Mouse (Mus musculus) lung, embryonic 15.5 days (tissue): ENCODE results near the gene Gnaq. TPM values are rescaled to one million over a fixed set of nuclear protein-coding genes. Genes with fewer than 3 reads are reported as not detected.
"Not testable (repeated sequence)": the region's sequence is repeated elsewhere in the genome, so short reads cannot be mapped to it uniquely, and the experiment has no call there.

ENCODE experiments used
- ATAC-seq: fragments of 200-750 bp; cut with Nextera tagmentation; 2 replicates; pipeline ENCODE4 v1.8.0; 2017; ENCODE audit warnings: moderate number of reproducible peaks, borderline replicate concordance; ENCODE audit not compliant: low FRiP score, low TSS enrichment; ENCODE audit errors: extremely low read depth
- H3K27ac ChIP-seq: fragments of 300-500 bp; sonication (generic); 2 replicates; pipeline ENCODE4 v1.5.1; 2015; ENCODE audit warnings: moderate library complexity, mild to moderate bottlenecking, inconsistent platforms
- H3K27me3 ChIP-seq: fragments of 300-500 bp; sonication (generic); 2 replicates; pipeline ENCODE4 v1.6.1; 2015; ENCODE audit warnings: inconsistent platforms
- H3K36me3 ChIP-seq: fragments of 300-500 bp; sonication (generic); 2 replicates; pipeline ENCODE4 v1.6.1; 2015; ENCODE audit warnings: inconsistent platforms
- H3K4me1 ChIP-seq: fragments of 300-500 bp; sonication (generic); 2 replicates; pipeline ENCODE4 v1.6.1; 2015; ENCODE audit warnings: inconsistent platforms
- H3K4me2 ChIP-seq: fragments of 300-500 bp; sonication (generic); 2 replicates; pipeline ENCODE4 v1.6.1; 2015; ENCODE audit warnings: inconsistent platforms, mild to moderate bottlenecking, moderate library complexity
- H3K4me3 ChIP-seq: fragments of 300-500 bp; sonication (generic); 2 replicates; pipeline ENCODE4 v1.5.1; 2015; ENCODE audit warnings: mild to moderate bottlenecking, inconsistent platforms
- H3K9ac ChIP-seq: fragments of 300-500 bp; sonication (generic); 2 replicates; pipeline ENCODE4 v1.6.1; 2015; ENCODE audit warnings: inconsistent platforms
- H3K9me3 ChIP-seq: fragments of 300-500 bp; sonication (generic); 2 replicates; pipeline ENCODE4 v1.6.1; 2016; ENCODE audit warnings: inconsistent platforms
- WGBS: fragments of 180-500 bp; shearing (Covaris S2); methylation state at CpG from one replicate; pipeline ENCODE4 v1.1.7; 2015; 5-methylcytosine and 5-hydroxymethylcytosine counted together
- polyA plus RNA-seq: library from polyadenylated mRNA; unstranded; fragments of >200 nt; fragmentation: Nextera tagmentation; extraction: Ambion mirVana; gene quantifications from 2 replicates; pipeline ENCODE4 v1.2.1, GENCODE M21; 2015

Gene Gnaq
- polyA plus RNA-seq, 1 experiment from 2014 or later = 34.3 TPM

DNA sequence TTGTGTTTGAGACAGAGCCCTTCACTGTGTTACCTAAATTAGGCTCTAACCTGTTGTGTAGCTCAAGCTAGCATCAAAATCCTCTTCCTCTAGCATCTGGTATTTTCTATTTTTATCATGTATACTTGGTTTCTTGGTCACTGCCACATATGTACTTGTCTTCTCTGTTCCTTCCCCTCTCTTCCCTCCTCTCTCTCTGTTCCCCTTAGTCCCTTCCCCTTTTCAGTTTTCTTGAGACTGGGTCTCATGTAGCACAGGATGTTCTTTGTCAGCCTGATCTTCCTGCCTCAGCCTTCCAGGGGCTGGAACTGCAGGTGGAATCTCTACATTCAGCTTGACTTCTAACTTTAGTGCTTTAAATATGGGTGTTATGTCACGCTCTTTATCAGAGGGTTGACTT, 16.5 kb downstream of the Gnaq start:
- no peak for ATAC-seq
- no peak overlapping the region for H3K27ac ChIP-seq
- no peak overlapping the region for H3K4me3 ChIP-seq
- no peaks in the 10 kb centered on the region for H3K36me3 ChIP-seq
- H3K4me1 ChIP-seq = peaks cover 12% of the 10 kb centered on the region
- 93% methylated on average over 1 of the region's 1 CpGs for WGBS
- H3K27me3 ChIP-seq = no peaks in the 10 kb centered on the region
- H3K9me3 ChIP-seq = no peaks in the 10 kb centered on the region
- no peak overlapping the region for H3K9ac ChIP-seq
- H3K4me2 ChIP-seq = no peak overlapping the region

DNA sequence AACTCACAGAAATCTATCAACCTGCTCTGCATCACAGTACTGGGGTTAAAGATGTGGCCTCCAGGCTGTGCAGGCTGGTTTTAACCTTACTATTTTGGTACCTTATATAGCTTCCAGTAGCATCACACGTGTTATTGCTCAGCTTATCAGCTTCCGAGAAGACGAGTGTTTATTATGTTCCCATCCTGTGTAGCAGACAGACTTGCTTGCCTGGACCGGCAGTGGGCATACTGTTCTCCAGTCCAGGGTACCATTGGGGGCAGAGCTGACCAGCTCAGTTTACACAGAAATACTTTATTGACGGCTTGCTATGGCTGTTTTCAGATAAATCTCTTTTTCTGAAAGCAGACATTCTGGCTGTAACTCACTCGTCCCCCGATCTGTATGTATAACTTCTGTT, 17.7 kb downstream of the Gnaq start:
- no peak overlapping the region for H3K4me3 ChIP-seq
- no peaks in the 10 kb centered on the region for H3K27me3 ChIP-seq
- no peak for ATAC-seq
- H3K4me2 ChIP-seq = no peak overlapping the region
- no peaks in the 10 kb centered on the region for H3K9me3 ChIP-seq
- WGBS = 42% methylated on average over 7 of the region's 7 CpGs
- peaks cover 21% of the 10 kb centered on the region for H3K4me1 ChIP-seq
- H3K27ac ChIP-seq = no peak overlapping the region
- no peaks in the 10 kb centered on the region for H3K36me3 ChIP-seq
- no peak overlapping the region for H3K9ac ChIP-seq

DNA sequence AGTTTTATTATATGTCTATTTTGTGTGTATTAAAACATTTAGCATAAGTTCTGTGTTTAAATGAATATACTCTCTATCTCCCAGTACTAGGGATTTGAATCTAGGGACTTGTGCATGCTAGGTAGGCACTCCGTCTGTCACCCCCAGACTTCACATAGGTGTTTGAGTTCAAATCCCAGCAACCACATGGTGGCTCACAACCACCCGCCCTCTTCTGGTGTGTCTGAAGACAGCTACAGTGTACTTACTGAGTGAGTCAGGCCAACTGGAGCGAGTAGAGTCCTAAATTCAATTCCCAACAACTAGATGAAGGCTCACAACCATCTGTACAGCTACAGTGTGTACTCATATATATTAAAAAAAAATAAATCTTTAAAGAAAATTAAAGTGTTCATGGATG, 21.2 kb downstream of the Gnaq start:
- Histone ChIP-seq H3K4me1 (peaks cover 20% of the 10 kb centered on the region), H3K27ac (no peak overlapping the region), H3K9me3 (no peaks in the 10 kb centered on the region), H3K9ac (no peak overlapping the region), H3K36me3 (no peaks in the 10 kb centered on the region), H3K27me3 (no peaks in the 10 kb centered on the region), H3K4me3 (no peak overlapping the region), H3K4me2 (no peak overlapping the region)
- WGBS = 86% methylated on average over 3 of the region's 3 CpGs
- no peak for ATAC-seq

DNA sequence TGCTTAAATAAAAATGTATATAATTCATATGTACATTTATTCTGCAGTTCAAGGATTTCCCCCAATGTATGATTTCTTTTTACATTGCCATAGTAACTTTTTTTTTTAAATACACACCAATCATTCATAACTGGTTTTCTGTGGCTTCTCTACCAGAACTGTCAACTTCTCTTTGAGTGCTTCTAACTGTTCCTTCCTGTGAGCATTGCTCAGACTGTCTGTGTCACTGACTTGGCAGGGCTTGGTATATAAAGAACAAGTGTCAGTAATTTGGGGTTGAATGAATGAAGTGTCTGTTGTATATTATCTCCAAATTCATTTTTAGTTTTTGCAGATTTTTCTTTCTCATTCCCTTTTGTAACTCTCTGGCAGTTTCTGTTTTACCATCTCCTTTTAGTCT, 21.8 kb downstream of the Gnaq start:
- no peak overlapping the region for H3K27ac ChIP-seq
- H3K27me3 ChIP-seq = no peaks in the 10 kb centered on the region
- ATAC-seq = no peak
- H3K4me2 ChIP-seq = no peak overlapping the region
- H3K4me3 ChIP-seq = no peak overlapping the region
- no peaks in the 10 kb centered on the region for H3K36me3 ChIP-seq
- H3K4me1 ChIP-seq = peaks cover 20% of the 10 kb centered on the region
- no peaks in the 10 kb centered on the region for H3K9me3 ChIP-seq
- no peak overlapping the region for H3K9ac ChIP-seq

DNA sequence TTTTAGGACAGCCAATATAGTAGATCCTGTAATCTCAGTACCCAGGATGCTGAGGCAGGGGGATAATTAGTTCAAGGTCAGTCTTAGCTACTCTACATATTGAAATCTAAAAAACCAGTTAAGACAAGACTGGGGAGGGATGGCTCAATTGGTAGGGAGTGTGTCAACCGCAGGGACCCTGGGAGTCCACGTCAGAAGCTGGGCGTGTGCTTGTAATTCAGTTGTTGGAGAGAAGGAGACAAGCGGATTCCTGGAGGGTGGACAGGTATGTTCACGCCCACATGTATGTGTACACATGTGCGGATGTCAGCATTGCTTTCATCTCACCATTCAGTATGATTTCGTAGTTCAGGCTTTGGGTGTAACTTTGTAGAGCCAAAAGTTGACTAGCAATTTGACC, 24.5 kb downstream of the Gnaq start:
- Histone ChIP-seq H3K4me1 (peaks cover 27% of the 10 kb centered on the region), H3K4me3 (no peak overlapping the region), H3K27ac (no peak overlapping the region), H3K27me3 (no peaks in the 10 kb centered on the region), H3K4me2 (no peak overlapping the region), H3K36me3 (no peaks in the 10 kb centered on the region), H3K9ac (no peak overlapping the region), H3K9me3 (no peaks in the 10 kb centered on the region)
- 94% methylated on average over 7 of the region's 7 CpGs for WGBS
- no peak for ATAC-seq

DNA sequence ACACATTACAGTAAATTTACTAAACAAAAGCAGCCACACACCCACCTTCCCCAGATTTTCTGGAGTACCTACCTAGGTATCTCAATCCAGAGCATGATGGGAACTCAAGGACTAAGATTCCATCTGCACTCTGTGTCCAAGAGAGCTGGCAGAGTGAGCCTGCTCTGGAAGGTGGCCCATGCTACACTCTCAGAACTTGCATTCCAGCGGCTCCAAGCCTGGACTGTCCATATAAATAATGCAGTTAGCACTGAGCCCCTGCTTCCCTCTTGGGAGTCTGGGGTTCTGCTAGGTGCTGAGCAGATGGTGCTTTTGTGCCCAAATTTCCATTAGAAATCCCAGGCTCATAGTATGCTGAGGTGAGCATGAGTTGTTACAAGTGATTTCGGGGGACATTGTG, 28.1 kb downstream of the Gnaq start:
- no peak for ATAC-seq
- no peak overlapping the region for H3K9ac ChIP-seq
- H3K27me3 ChIP-seq = no peaks in the 10 kb centered on the region
- H3K27ac ChIP-seq = 0 out of 2 replicates have a peak overlapping the region, but pooled peaks have one; percentile 12
- H3K4me2 ChIP-seq = no peak overlapping the region
- no peaks in the 10 kb centered on the region for H3K9me3 ChIP-seq
- peaks cover 16% of the 10 kb centered on the region for H3K4me1 ChIP-seq
- no peak overlapping the region for H3K4me3 ChIP-seq
- H3K36me3 ChIP-seq = no peaks in the 10 kb centered on the region
- WGBS = 71% methylated on average over 2 of the region's 2 CpGs

DNA sequence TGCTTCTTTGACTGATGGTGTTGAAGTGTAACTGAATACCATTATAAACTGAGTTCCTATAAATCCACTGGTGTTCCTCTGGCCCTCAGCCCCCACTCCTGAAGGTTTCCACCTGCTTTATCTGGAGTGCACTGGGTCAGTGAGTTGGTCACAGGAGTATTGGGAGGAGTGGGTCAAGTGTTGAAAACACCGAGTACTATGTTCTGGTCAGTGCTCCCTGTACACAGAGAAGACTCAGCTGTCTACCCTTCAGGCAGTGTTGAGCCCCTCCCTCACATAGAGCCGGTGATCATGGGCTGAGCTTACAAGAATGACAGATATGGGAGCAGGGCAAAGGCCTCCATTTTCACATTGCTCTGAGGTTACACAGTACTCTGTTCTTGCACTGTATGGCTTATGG, 28.6 kb downstream of the Gnaq start:
- H3K36me3 ChIP-seq = no peaks in the 10 kb centered on the region
- 42% methylated on average over 2 of the region's 2 CpGs for WGBS
- no peak for ATAC-seq
- H3K4me2 ChIP-seq = no peak overlapping the region
- H3K4me1 ChIP-seq = peaks cover 16% of the 10 kb centered on the region
- no peak overlapping the region for H3K9ac ChIP-seq
- no peak overlapping the region for H3K27ac ChIP-seq
- no peaks in the 10 kb centered on the region for H3K27me3 ChIP-seq
- no peak overlapping the region for H3K4me3 ChIP-seq
- no peaks in the 10 kb centered on the region for H3K9me3 ChIP-seq

DNA sequence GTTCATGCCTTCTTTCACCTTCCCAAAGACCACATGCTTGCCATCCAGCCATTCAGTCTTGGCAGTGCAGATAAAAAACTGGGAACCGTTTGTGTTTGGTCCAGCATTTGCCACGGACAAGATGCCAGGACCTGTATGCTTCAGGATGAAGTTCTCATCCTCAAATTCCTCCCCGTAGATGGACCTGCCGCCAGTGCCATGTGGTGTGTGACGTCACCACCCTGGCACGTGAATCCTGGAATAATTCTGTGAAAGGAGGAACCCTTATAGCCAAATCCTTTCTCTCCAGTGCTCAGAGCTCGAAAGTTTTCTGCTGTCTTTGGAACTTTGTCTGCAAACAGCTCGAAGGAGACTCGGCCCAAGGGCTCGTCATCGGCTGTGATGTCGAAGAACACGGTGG, 31.8 kb downstream of the Gnaq start:
- not testable (repeated sequence) for H3K9ac ChIP-seq, H3K27me3 ChIP-seq, H3K27ac ChIP-seq, H3K4me2 ChIP-seq, H3K36me3 ChIP-seq, H3K9me3 ChIP-seq, ATAC-seq, H3K4me3 ChIP-seq
- 90% methylated on average over 13 of the region's 13 CpGs for WGBS
- peaks cover 37% of the 10 kb centered on the region for H3K4me1 ChIP-seq

DNA sequence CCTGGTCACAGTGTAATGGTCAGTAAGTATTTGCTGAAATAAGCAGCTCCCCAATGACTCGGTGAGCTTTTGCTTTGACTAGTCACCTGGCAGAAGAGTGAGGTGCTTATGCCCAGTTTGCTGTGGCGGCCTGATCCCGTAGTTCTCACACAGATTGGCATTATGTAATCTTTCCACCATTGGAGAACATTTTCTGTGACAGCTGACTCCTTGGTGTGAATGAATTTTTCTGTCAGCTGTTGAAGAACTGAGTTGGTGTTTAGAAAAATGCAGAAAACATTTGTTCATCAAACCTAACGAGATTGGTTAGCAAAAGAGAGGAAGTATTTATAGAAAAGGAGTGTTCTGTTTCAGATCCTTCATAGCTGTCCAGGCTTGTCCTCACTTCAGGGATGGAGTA, 34.6 kb downstream of the Gnaq start:
- Histone ChIP-seq H3K27me3 (no peaks in the 10 kb centered on the region), H3K27ac (peak overlapping the region; percentile 87; the same call in 1 of the 2 replicates), H3K9ac (no peak overlapping the region), H3K4me1 (peaks cover 38% of the 10 kb centered on the region), H3K4me2 (no peak overlapping the region), H3K9me3 (no peaks in the 10 kb centered on the region), H3K4me3 (no peak overlapping the region), H3K36me3 (no peaks in the 10 kb centered on the region)
- WGBS = 62% methylated on average over 4 of the region's 4 CpGs
- no peak for ATAC-seq

DNA sequence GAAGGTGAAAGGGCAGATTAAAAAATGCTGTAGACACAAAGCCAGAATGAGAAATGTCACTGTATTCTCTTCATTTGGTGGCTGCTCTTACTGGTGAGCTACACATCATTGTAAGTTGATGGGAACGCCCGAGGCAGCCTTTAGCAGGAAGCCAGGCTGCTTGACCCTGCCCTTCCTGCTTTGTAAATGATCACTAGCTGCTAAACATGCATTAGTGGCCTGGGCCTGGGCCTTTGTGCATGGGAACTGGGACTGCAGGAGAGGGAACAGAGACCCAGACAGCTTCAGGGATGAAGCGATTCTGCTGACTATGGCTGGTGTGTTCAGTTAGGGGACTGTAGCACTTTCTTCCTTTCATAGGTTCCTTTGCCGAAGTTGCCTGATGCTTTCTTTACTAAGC, 35.6 kb downstream of the Gnaq start:
- Histone ChIP-seq H3K9me3 (no peaks in the 10 kb centered on the region), H3K4me3 (no peak overlapping the region), H3K9ac (no peak overlapping the region), H3K27me3 (no peaks in the 10 kb centered on the region), H3K36me3 (no peaks in the 10 kb centered on the region), H3K27ac (peak overlapping the region; percentile 87), H3K4me1 (peaks cover 43% of the 10 kb centered on the region), H3K4me2 (no peak overlapping the region)
- 31% methylated on average over 4 of the region's 4 CpGs for WGBS
- peak; percentile 69 for ATAC-seq

DNA sequence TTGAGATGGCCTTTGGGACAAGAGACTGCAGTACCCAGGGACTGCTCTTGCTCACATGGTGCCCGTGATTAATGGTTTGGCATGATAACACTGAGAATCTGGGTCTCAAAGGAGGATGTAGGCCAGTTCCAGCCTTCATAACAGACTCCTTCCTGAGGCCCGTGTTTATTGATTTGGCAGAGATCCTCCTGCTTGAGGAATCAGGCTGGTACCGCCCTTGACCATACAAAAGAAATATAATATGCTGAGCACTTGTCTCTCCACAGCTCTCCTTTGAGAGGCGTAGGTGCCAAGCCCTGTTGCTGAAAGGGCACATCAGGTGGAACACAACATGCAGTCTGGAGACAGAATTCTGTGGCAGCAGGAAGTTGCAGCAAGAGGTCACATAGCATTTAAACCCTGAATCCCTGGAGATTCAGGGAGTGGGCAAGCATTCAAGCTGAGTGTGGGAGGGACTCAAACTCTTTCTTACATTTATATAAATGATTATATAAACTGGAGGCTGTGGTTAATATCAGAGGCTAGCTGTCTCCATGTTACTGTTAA, 36.1 kb downstream of the Gnaq start:
- peaks cover 47% of the 10 kb centered on the region for H3K4me1 ChIP-seq
- H3K27me3 ChIP-seq = no peaks in the 10 kb centered on the region
- H3K9ac ChIP-seq = no peak overlapping the region
- H3K36me3 ChIP-seq = no peaks in the 10 kb centered on the region
- H3K27ac ChIP-seq = peak overlapping the region; percentile 87
- no peaks in the 10 kb centered on the region for H3K9me3 ChIP-seq
- no peak overlapping the region for H3K4me2 ChIP-seq
- WGBS = 29% methylated on average over 4 of the region's 4 CpGs
- H3K4me3 ChIP-seq = no peak overlapping the region
- ATAC-seq = peak; percentile 72

DNA sequence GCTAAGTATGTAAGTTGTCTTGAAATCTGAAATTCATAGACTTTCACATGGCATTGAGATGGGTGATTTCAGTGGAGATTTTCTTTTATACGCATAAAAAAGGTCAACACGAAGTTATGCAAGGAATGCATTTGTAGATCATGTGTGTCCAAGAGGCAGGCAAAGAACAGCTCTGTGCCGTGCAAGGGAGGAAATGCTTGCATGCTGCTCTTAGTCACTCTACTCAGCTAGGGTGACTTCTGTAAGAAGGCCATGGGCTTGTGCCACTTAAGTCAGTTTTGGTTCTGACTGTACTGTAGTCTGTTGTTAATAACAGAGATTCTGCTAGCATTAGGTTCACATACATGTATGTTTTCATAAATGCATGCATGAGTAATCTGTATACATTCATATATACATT, 38.1 kb downstream of the Gnaq start:
- 28% methylated on average over 3 of the region's 3 CpGs for WGBS
- Histone ChIP-seq H3K27me3 (no peaks in the 10 kb centered on the region), H3K4me1 (peaks cover 53% of the 10 kb centered on the region), H3K4me2 (no peak overlapping the region), H3K27ac (no peak overlapping the region), H3K9me3 (no peaks in the 10 kb centered on the region), H3K4me3 (no peak overlapping the region), H3K9ac (no peak overlapping the region), H3K36me3 (no peaks in the 10 kb centered on the region)
- peak; percentile 24; the same call in 1 of the 2 replicates for ATAC-seq

DNA sequence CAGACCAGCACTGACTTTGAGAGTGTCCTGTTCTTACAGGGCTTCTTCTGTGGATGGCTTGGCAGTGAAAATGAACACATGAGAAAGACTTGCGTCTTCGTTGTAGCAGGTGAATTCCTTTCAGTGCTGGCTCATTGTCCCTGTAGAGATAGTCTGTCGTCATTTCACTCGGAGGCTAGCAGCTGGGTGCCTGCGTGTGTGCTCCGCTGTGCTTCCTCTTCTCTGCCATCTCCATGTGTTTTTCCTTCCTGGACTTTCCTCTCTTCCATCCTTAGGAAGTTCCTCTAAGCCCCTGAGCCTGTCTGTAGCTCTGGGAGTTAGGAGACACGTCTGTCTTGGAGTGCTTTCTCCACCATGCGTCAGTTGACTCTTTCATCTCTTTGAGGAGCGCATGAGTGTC, 41.1 kb downstream of the Gnaq start:
- peaks cover 60% of the 10 kb centered on the region for H3K4me1 ChIP-seq
- H3K4me2 ChIP-seq = no peak overlapping the region
- no peaks in the 10 kb centered on the region for H3K9me3 ChIP-seq
- H3K9ac ChIP-seq = no peak overlapping the region
- H3K4me3 ChIP-seq = no peak overlapping the region
- ATAC-seq = no peak
- no peaks in the 10 kb centered on the region for H3K36me3 ChIP-seq
- WGBS = 47% methylated on average over 9 of the region's 9 CpGs
- H3K27me3 ChIP-seq = no peaks in the 10 kb centered on the region
- H3K27ac ChIP-seq = no peak overlapping the region
